Mouse (Mus musculus): Measurements from ENCODE around the gene Akr1b8. TPM values are rescaled to one million over a fixed set of nuclear protein-coding genes. Genes with fewer than 3 reads are reported as not detected.
"Not testable (repeated sequence)": the region's sequence is repeated elsewhere in the genome, so short reads cannot be mapped to it uniquely, and the experiment has no call there.

Gene Akr1b8
- total RNA-seq (2021): 1 to 10 TPM; 2.8 to 5.0 TPM
- long read RNA-seq, experiment 1, transcript Akr1b8-201 (10 exons, 1,358 nt): major isoform, 5 of 5 reads
- long read RNA-seq, experiment 1, partial matches to known transcripts: 0 of 5 reads
- long read RNA-seq, experiment 1, other reads (novel, unspliced or antisense): 0 of 5 reads
- long read RNA-seq, experiment 2, partial matches to known transcripts: 0 of 1 reads
- long read RNA-seq, experiment 2, other reads (novel, unspliced or antisense): 0 of 1 reads

- DNase-seq: no peak
- intact Hi-C loops (cut with DNase I; ENCODE audit: low total_unique reads): no loop called here
Observed at GRCm38 (mm10) chr6:34353658-34354353, at the start of gene Akr1b8. Gene Akr1b8 (plus strand): TSS chr6:34354119.

GRCm38 (mm10) chr6:34304675-34305241, 49.2 kb upstream of the Akr1b8 start:
- peak; percentile 34 for DNase-seq
- intact Hi-C loops (cut with DNase I; ENCODE audit: low total_unique reads): no loop called here

GRCm38 (mm10) chr6:34306797-34307196, 47.1 kb upstream of the Akr1b8 start:
- intact Hi-C loops (cut with DNase I; ENCODE audit: low total_unique reads): no loop called here
- DNase-seq: no peak

GRCm38 (mm10) chr6:34309526-34309925, 44.4 kb upstream of the Akr1b8 start:
- DNase-seq: no peak
- intact Hi-C loops (cut with DNase I; ENCODE audit: low total_unique reads): no loop called here

GRCm38 (mm10) chr6:34310023-34310595, 43.8 kb upstream of the Akr1b8 start:
- intact Hi-C loops (cut with DNase I; ENCODE audit: low total_unique reads): no loop called here
- no peak for DNase-seq

- intact Hi-C loops (cut with DNase I; ENCODE audit: low total_unique reads): no loop called here
- no peak for DNase-seq
Observed at GRCm38 (mm10) chr6:34313386-34313785, 40.5 kb upstream of the Akr1b8 start.

GRCm38 (mm10) chr6:34313921-34314320, 40.0 kb upstream of the Akr1b8 start:
- DNase-seq: peak; percentile 62
- intact Hi-C loops (cut with DNase I; ENCODE audit: low total_unique reads): no loop called here

- DNase-seq: peak; percentile 90
- intact Hi-C loops (cut with DNase I; ENCODE audit: low total_unique reads): no loop called here
Observed at GRCm38 (mm10) chr6:34316854-34317771, 36.8 kb upstream of the Akr1b8 start, which contains the start of gene Akr1b3. Gene Akr1b3 (minus strand): TSS chr6:34317478.

GRCm38 (mm10) chr6:34318172-34318571, 35.7 kb upstream of the Akr1b8 start:
- DNase-seq: no peak
- intact Hi-C loops (cut with DNase I; ENCODE audit: low total_unique reads): no loop called here

GRCm38 (mm10) chr6:34318636-34319035, 35.3 kb upstream of the Akr1b8 start:
- intact Hi-C loops (cut with DNase I; ENCODE audit: low total_unique reads): no loop called here
- DNase-seq: no peak

- DNase-seq: no peak
- intact Hi-C loops (cut with DNase I; ENCODE audit: low total_unique reads): no loop called here
Observed at GRCm38 (mm10) chr6:34322121-34322520, 31.8 kb upstream of the Akr1b8 start.

GRCm38 (mm10) chr6:34331379-34331778, 22.5 kb upstream of the Akr1b8 start:
- no peak for DNase-seq
- intact Hi-C loops (cut with DNase I; ENCODE audit: low total_unique reads): no loop called here

GRCm38 (mm10) chr6:34331804-34332203, 22.1 kb upstream of the Akr1b8 start:
- intact Hi-C loops (cut with DNase I; ENCODE audit: low total_unique reads); DNase-seq: not testable (repeated sequence)

GRCm38 (mm10) chr6:34334673-34335072, 19.2 kb upstream of the Akr1b8 start:
- intact Hi-C loops (cut with DNase I; ENCODE audit: low total_unique reads): no loop called here
- DNase-seq: no peak

GRCm38 (mm10) chr6:34337799-34338198, 16.1 kb upstream of the Akr1b8 start:
- no peak for DNase-seq
- intact Hi-C loops (cut with DNase I; ENCODE audit: low total_unique reads): no loop called here

GRCm38 (mm10) chr6:34341991-34342390, 11.9 kb upstream of the Akr1b8 start:
- intact Hi-C loops (cut with DNase I; ENCODE audit: low total_unique reads): no loop called here
- DNase-seq: no peak

- intact Hi-C loops (cut with DNase I; ENCODE audit: low total_unique reads): no loop called here
- no peak for DNase-seq
Observed at GRCm38 (mm10) chr6:34342476-34342875, 11.4 kb upstream of the Akr1b8 start.

GRCm38 (mm10) chr6:34343426-34343825, 10.5 kb upstream of the Akr1b8 start:
- DNase-seq: no peak
- intact Hi-C loops (cut with DNase I; ENCODE audit: low total_unique reads): no loop called here

- intact Hi-C loops (cut with DNase I; ENCODE audit: low total_unique reads): no loop called here
- no peak for DNase-seq
Observed at GRCm38 (mm10) chr6:34344135-34344850, 9.6 kb upstream of the Akr1b8 start.

Measured in gastrocnemius, postnatal 14 days (tissue).